Mouse (Mus musculus) myocyte (in vitro differentiated cells): ENCODE data around the gene Ddx49.

Experiments used
- CEBPB ChIP-seq: IDR thresholded peaks from 2 replicates; pipeline ENCODE4 v1.6.1; 2011; ENCODE audit warnings: mild to moderate bottlenecking, moderate library complexity; ENCODE audit not compliant: poor library complexity, insufficient read depth, severe bottlenecking
- E2F4 ChIP-seq: IDR thresholded peaks from one replicate; pipeline ENCODE4 v1.6.1; 2011; ENCODE audit warnings: mild to moderate bottlenecking, control low read depth, moderate library complexity; ENCODE audit not compliant: insufficient read depth
- MYOD1 ChIP-seq, 3 experiments: IDR thresholded peaks; one replicate each; pipeline ENCODE4 v1.6.1; 2011; ENCODE audit warnings: control low read depth in 2 of 3, low read depth in 2 of 3, mild to moderate bottlenecking in 2 of 3, moderate library complexity in 1 of 3; ENCODE audit not compliant: insufficient read length in 2 of 3, control insufficient read depth in 1 of 3
- MYOG ChIP-seq, 3 experiments: IDR thresholded peaks; one replicate each; pipeline ENCODE4 v1.6.1; 2011; ENCODE audit warnings: control low read depth in 2 of 3, low read depth in 2 of 3, mild to moderate bottlenecking in 2 of 3; ENCODE audit not compliant: insufficient read length in 2 of 3, control insufficient read depth in 1 of 3, insufficient read depth in 1 of 3
- POLR2A ChIP-seq: IDR thresholded peaks from one replicate; pipeline ENCODE4 v1.6.1; 2011; ENCODE audit warnings: low read depth, mild to moderate bottlenecking, control low read depth, moderate library complexity; ENCODE audit not compliant: insufficient read length
- REST ChIP-seq: IDR thresholded peaks from one replicate; pipeline ENCODE4 v1.6.1; 2011; ENCODE audit warnings: mild to moderate bottlenecking, control low read depth, moderate library complexity; ENCODE audit not compliant: insufficient read depth, insufficient read length
- USF1 ChIP-seq: IDR thresholded peaks from one replicate; pipeline ENCODE4 v1.6.1; 2011; ENCODE audit warnings: low read depth, mild to moderate bottlenecking, control low read depth, moderate library complexity

GRCm38 (mm10) chr8:70259043-70259442, 43.2 kb downstream of the Ddx49 start:
- TF ChIP-seq E2F4 (no peak), POLR2A (no peak), MYOG (IDR thresholded peaks at IDR 0.05; ENCODE audit: control insufficient read depth in 1 of 3, insufficient read depth in 1 of 3, insufficient read length in 2 of 3, low read depth in 2 of 3) (no peak), REST (no peak), MYOD1 (IDR thresholded peaks at IDR 0.05; ENCODE audit: control insufficient read depth in 1 of 3, insufficient read length in 2 of 3, low read depth in 2 of 3) (no peak), USF1 (no peak), CEBPB (no peak)
